Mouse (Mus musculus) inflammation-experienced regulatory T-cells, adult 16 weeks (primary cell): ENCODE data around the gene Sfxn4. TPM values are rescaled to one million over a fixed set of nuclear protein-coding genes. Genes with fewer than 3 reads are reported as not detected.

Source experiments
- polyA plus RNA-seq: library from polyadenylated mRNA; unstranded; fragments of 100-300 nt; shearing (Covaris generic); gene quantifications from one replicate; pipeline ENCODE4 v1.2.1, GENCODE M21; 2017

Sfxn4 gene
- polyA plus RNA-seq: 4.9 TPM

DNA sequence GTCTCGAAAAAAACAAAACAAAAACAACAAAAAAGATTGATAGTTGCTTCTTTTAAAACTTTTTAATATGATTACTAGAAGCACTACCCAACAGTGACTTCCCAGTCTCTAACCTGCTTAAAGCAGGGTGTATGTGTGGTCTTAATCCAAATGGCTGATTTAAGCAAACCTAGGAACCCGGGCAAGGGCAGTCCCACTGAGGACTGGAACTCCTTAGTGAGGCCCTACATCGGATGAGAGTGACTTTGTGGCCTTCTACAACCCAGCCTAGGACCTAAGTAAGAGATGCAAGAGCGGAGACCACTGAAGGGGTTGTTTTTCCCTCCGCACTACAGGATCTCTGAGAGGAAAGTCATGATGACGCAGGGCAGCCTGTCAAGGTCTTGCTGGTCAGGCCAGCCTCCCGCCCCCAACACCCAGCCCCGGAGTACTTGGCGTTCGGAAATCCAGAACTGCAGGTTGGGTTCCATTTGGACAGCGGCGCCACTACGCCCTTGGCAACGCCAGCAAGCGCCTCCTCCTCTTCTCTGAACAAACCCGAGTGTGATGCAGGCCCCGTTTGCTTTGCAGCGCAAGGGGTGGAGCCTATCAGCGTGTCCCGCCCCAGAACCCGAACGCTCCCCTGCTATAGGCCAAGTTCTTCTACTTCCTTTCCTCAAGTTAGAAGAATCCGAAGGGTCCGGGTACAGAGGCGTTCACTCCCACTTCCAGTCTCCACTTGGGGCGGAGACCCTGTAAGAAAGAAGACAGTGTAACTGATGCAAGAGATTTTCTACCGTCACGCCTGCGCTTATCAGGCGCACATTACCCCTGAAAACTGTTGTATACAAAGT lies at the start of gene Sfxn4:
Sfxn4 (minus strand) TSS at position 612 of the 833 bp plus-strand sequence.

GRCm38 (mm10) chr19:60889714-60890315 lies 28.5 kb upstream of the Sfxn4 start, which contains the start of gene Grk5:
TSS of gene Grk5 (plus strand) at chr19:60889749.

DNA sequence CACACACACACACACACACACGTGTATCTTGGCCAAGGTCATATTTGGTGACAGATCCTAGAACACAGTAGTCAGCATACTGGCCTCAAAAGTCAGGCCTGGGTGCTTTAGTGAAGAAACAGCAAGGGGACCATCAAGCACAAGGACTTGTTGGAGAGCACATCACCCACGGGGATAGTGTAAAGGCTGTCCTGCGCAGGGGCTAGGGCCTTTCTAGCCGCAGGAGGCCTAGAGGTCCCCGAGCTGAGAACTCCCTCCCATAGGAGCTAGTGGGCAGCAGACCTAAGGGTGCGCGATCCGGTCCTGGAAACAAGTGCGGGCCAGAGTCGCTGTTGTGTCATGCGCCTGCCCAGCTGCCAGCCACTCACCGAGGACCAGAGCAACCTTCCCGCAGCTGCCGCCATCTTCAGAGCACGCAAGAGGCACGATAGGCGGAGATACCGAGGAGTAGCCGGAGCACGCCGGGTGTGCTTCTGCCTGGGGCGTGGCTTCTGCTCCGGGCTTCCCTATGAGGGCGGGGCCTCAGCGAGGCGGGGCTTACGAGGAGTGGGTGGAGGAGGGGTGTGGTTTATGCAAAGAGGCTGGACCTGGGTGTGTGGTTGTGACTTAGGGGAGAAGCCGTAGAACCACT lies 12.9 kb upstream of the Sfxn4 start, which contains the start of gene Prdx3:
Prdx3 (minus strand) TSS at position 493 of the 631 bp plus-strand sequence.

GRCm38 (mm10) chr19:60811098-60812035 lies 49.9 kb downstream of the Sfxn4 start, which contains the start of gene Fam45a:
TSS of gene Fam45a (plus strand) at chr19:60811585.

GRCm38 (mm10) chr19:60790551-60791161 lies 70.6 kb downstream of the Sfxn4 start, which contains the start of gene Eif3a:
TSS of gene Eif3a (minus strand) at chr19:60790658.

Other genes with a start within 250 kb of the Sfxn4 start
- gene Nanos1, start 105.5 kb downstream of the Sfxn4 start, polyA plus RNA-seq: 0.77 TPM
- gene Eif3a, start 70.8 kb downstream of the Sfxn4 start, polyA plus RNA-seq: 143 TPM
- 55.3 TPM for gene Fam45a, start 49.9 kb downstream of the Sfxn4 start, polyA plus RNA-seq
- 106 TPM for gene Prdx3, start 13.1 kb upstream of the Sfxn4 start, polyA plus RNA-seq
- gene Grk5, start 28.3 kb upstream of the Sfxn4 start, polyA plus RNA-seq: 2.0 TPM